Mouse (Mus musculus) layer of hippocampus, adult 2 months (tissue): ENCODE measurements around the gene Gm20431. TPM values are rescaled to one million over a fixed set of nuclear protein-coding genes. Genes with fewer than 3 reads are reported as not detected.

ENCODE experiments used
- DNase-seq, 2 experiments: peaks; one replicate each; pipeline ENCODE4 v3.0.0; 2022; ENCODE audit warnings: low spot score in 2 of 2
- H3K27ac ChIP-seq: fragments of 200-600 bp; 2 replicates; pipeline ENCODE4 v1.8.1; 2022
- H3K4me3 ChIP-seq: fragments of 200-600 bp; 2 replicates; pipeline ENCODE4 v1.8.1; 2022; ENCODE audit warnings: mild to moderate bottlenecking
- CTCF ChIP-seq: fragments of 200-600 bp; conservative IDR thresholded peaks from 2 replicates; pipeline ENCODE4 v1.8.1; 2022; ENCODE audit warnings: antibody characterized with exemption, mild to moderate bottlenecking, moderate library complexity
- total RNA-seq, 2 experiments: library from RNA; stranded (reverse); gene quantifications; 2 replicates each; pipeline ENCODE4 v1.2.3; 2021

Gm20431 gene
- total RNA-seq, 2 experiments from 2014 or later, result 36.5 to 44.2 TPM

DNA sequence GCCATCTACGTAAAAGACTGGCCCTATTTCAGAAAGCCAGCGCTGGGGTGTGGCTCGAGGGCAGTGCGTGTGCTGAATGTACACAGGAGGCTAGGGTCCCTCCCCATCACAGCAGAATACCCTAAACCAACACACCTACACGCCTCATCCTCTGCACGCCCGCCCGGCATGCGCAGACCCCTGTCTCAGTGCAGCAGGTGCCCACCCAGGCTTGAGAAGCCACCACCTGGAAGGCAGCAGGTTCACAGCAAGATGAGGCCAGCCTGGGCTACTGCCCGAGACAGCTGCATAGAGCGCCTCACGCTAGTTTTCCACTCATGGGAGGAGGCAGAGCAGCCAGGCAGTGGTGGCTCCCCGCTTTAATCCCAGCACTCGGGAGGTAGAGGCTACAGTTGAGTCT is 49.2 kb downstream of the Gm20431 start:
- no peak overlapping the region for H3K27ac ChIP-seq
- DNase-seq, result no peak
- TF ChIP-seq CTCF, result no peak
- no peak overlapping the region for H3K4me3 ChIP-seq

DNA sequence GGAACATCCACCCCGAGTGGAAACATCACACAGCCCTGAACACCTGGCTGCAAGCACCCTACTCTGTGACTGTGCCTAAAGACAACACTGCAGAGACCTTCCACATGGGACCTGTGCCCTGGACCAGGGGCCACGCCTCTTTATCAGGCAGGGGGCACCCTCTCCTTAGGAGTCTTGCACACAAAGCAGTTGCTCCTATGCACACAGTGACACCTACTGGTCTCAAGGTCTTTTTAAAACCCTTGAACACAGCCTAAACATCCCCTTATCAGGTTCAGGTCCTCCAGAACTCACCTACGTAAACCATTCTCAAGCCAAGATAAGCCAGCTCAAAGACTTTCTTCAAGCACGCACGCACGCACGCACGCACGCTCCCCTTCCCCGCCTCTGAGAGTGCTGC is 50.0 kb downstream of the Gm20431 start:
- Histone ChIP-seq H3K4me3 (no peak overlapping the region), H3K27ac (no peak overlapping the region)
- peak; percentile 54 for TF ChIP-seq CTCF
- no peak for DNase-seq

DNA sequence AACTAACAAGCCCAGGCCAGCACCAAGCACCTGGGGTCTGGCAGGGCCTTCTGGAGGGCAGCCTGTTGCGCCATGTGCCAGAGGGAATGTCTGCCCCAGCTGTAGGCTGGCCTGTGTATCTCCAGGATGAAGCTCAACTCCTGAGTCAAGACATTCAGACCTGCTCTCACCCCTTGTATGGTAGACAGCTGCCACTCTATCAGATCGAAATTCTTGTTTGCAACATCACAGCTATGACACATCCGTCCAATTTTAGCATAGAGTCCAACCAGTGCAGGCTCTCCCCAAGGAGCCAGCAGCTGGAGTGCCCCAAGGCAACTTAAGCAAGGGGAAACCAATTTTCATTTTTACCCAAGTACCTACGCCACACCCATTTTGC is 54.6 kb downstream of the Gm20431 start:
- no peak for TF ChIP-seq CTCF
- no peak for DNase-seq
- H3K4me3 ChIP-seq, result no peak overlapping the region
- H3K27ac ChIP-seq, result no peak overlapping the region

DNA sequence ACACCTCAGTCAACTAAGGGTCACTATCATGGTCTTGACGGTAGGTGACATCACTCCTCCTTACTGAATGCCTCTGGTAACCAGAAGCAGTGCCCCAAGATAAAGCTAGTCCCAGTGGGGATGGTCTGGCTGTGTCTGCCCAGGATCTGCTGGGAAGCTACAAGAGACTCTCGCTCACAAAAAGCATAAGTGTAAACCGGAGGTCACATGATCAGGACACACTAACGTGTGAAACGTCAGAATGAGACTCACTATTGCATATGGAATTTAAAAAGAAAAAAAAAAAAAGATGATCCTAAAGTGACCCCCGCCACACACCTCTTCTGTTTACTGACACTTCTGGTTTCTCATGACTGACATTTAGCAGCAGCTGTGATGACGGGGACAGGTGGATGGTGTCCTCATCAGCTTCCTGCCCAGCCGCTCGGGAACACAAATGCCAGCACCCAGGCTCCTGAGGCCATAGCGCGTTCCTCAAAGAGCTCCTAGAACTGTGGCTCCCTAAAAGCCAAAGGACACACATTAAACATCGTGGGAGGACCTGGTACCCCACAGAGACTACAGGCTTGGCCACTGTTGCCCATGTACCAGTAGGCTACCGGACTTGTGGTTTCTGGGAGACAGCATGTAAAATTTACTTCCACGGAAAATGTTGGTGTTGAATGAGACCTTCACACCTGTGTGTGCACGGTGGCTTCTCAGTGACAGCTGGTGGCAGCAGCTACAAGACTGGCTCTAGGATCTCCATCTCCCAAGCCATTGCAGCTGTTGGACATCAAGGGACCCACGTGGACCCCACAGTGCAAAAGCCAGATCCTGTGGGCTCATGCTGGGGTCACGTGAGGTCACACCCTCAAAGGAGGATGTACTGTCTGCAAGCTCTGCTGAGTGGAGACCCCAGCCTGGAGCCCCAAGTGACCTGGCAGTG is 55.2 kb downstream of the Gm20431 start:
- DNase-seq, result no peak
- no peak for TF ChIP-seq CTCF
- no peak overlapping the region for H3K4me3 ChIP-seq
- no peak overlapping the region for H3K27ac ChIP-seq

DNA sequence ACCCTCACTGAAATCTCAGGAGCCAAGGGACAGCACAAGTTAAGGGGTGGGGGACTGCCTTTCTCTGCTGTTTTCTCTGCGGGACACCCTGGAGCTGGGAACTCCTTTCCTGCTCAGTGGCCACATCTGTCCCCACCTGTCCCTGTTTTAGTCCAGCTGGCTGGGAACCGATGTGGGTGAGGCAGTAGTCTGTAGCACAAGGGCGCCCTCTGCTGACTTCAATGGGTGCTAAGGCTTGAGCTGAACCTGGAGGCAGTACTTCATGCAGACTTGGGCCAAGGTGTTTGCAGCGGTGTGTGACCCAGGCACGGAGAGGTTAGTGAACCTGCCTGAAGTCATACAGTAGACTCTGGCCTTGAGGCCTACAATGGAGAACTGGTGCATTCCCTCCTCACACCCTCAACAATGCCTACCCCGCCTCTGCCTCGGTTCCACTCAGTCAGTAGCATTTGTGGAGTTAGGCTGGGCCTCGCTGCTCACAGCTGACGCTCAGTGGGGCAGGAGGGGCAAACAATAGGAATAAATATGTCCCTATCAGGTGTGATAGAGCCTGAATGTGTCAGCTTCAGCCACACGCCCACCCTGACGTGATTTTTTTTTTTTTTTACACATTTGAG is 56.0 kb downstream of the Gm20431 start:
- TF ChIP-seq CTCF, result peak; percentile 93
- Histone ChIP-seq H3K4me3 (no peak overlapping the region), H3K27ac (no peak overlapping the region)
- peak; percentile 81 to 90 for DNase-seq

DNA sequence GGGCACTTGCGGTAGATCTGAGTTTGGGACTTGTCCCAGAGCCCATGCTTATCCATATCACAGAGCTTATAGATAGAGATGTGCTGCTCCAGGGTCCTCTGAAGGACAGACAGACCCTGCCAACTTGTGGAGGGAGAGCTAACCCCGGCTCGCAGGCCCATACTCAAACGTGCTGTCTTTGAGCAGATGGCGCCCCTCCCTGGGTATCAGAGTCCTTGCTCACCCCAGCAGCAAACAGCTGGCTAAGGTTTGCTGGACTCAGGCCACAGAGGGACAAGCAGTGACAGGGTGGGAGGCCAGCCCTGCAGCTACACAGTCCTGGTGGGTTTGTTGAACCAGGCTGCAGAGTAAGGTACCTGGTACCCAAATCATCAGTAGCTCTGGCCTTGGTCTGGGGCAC is 58.3 kb downstream of the Gm20431 start:
- no peak for DNase-seq
- TF ChIP-seq CTCF, result peak; percentile 32
- Histone ChIP-seq H3K27ac (no peak overlapping the region), H3K4me3 (no peak overlapping the region)

DNA sequence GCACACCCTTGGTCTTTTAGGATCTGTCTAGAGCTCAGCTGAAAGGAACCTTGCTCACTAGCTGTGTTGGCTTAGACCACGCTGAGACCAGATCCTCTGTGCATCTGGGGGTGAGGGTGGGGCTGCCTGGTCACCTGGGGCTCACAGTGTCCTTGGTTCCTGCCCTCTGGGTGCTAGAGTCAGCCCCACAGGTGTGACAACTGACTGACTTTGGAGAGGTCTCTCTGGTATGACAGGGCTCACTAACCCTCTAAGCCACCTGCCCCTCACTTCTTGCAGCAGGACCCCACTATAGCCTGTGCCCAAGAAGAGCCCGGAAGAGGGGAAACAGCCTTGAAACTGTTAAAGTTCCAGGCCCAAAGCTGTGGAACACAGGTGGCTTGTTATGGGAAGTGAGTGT is 58.9 kb downstream of the Gm20431 start:
- no peak for TF ChIP-seq CTCF
- DNase-seq, result no peak
- H3K4me3 ChIP-seq, result no peak overlapping the region
- H3K27ac ChIP-seq, result no peak overlapping the region

DNA sequence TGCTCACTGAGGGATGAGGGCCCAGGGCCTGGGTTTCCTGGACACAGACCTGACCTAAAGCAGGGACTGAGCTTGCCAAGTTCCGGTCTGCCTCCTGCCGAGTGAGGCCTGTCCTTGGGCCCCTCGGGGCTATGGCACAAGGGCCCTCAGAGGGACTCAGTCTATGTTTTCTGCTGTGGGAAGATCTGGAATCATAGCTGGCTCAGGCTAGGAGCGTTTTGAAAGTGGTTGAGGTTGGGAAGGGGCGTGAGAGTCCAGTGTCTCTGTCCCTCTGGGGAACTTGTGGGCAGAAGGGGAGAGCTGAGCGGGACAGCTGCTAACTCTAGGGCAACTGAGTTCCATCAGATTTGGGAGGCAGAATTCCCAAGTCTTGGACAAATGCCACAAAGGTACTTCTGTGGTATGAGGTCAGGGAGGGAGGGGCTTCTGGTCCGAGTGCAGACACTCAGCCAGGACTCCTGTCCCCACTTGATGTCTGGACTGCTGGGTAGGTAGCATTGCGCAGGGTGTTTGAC is 60.8 kb downstream of the Gm20431 start:
- no peak for TF ChIP-seq CTCF
- H3K27ac ChIP-seq, result no peak overlapping the region

DNA sequence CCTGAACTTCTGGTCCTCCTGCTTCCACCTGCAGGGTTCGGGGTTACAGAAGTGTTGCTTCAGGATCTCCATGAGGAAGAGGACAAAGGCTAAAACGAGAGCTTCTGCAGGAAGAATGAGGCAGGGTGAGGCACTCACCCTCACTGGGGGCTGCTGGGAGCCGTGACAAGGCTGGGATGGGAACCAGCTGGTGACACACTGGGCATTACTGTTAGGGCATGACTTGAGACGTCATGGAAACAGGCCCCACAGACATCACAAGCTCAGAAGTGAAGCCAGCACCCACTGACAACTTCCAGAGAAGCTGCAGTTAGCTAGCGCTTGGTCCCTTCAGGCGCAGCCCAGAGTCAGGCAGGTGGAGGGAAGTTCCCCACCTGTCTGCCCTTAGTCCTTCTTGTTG is 61.4 kb downstream of the Gm20431 start:
- DNase-seq, result no peak
- Histone ChIP-seq H3K27ac (no peak overlapping the region), H3K4me3 (no peak overlapping the region)
- no peak for TF ChIP-seq CTCF

More for the DNA sequence above, 60.8 kb downstream of the Gm20431 start:
- DNase-seq, result no peak
- H3K4me3 ChIP-seq, result no peak overlapping the region

DNA sequence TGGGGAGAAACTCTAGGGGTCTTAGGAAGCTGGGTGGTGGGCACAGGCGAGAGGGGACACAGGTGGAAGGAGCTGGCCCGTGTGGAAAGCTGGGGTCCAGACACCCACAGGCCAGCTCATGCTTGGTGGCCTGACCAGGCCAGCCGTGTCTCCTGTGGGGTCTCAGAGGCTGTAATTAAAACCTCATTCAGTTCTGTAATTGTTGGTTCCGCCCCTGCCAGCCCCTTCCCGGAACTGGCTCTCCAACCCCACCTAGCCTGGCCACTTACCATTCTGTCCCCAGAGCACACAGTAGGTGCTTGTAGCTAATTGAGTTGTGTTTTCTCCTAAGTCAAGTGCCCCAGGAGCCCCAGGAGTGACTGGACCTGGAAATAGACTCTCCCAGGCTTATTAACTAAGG is 62.1 kb downstream of the Gm20431 start:
- Histone ChIP-seq H3K4me3 (no peak overlapping the region), H3K27ac (no peak overlapping the region)
- TF ChIP-seq CTCF, result no peak
- DNase-seq, result no peak

DNA sequence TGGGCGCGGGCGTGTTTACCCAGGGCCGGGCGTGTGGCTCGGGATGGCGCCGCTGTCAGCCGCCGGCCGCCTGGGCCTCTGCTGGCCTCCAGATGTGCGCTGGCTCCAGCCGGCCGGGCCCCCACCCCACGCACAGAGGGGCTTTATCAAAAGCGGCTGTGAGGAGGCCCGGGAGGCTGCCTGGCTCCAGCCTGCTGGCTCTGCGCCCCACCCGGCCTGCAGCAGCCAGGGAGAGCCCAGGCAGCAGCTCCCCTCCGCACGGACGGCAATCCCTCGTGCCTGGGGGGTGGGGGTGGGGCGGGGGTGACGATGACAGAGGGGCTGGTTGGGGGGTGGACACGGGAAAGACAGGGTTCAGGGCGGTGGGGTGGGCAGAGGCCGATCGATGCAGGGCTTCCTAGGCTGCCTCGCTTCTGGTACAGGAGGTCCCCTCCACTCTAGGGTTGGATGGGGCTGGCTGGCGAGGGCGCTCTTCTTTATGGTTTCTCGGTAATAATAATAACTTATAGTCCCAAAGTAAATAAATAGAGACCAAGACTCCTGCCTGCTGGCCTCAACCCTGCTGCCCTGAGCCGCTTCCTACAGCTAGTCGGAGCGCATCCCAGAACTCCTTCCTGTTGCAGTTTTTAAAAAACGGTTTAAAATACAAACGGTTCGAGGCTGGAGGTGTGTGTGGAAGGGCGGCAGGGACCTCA is 63.7 kb downstream of the Gm20431 start:
- no peak for TF ChIP-seq CTCF
- H3K27ac ChIP-seq, result no peak overlapping the region
- no peak overlapping the region for H3K4me3 ChIP-seq
- no peak for DNase-seq

DNA sequence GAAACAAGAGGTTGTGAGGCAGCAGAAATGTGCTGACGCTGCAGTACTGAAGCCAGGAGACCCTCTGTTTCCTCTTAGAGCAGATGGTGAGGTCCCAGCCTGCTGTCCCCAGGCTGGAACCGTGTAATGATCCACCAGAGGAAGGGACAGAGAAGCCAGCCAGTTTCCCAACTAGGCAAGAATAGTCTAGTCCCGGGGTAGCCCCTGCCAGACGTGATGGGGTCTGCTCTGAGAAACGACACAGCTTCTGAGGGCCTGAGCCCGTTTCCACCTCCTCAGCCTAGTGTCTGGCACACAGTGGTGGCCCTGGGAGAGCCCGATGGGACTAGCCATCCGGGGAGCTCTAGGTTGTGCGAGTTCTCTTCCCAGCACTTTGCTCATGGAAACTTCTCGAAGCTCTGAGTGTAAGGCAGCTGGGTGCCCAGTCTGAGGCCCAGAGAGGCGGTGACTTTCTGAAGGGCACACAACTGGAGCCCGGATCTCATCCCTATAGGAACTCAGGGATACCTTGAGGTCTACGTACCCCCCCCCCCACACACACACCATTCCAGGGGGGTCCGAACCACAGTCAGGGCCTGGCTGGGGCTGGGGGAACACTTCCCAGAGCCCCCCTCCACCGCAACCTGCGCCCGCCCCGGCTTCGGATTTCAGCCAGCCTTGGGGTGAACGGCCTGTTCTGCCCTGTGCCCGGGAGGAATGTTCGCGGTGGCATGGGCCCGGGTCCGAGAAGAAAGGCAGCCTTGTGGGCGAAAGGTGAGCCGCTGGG is 64.4 kb downstream of the Gm20431 start:
- DNase-seq, result no peak
- no peak for TF ChIP-seq CTCF
- Histone ChIP-seq H3K27ac (no peak overlapping the region), H3K4me3 (no peak overlapping the region)
